Mouse (Mus musculus) urinary bladder, postnatal 10 days (tissue): ENCODE results near the gene Pid1.
"Not testable (repeated sequence)": the region's sequence is repeated elsewhere in the genome, so short reads cannot be mapped to it uniquely, and the experiment has no call there.

Experiments used
- DNase-seq: peaks from one replicate; pipeline ENCODE4 v3.0.0; 2022; ENCODE audit warnings: low spot score

Pid1 gene

GRCm38 (mm10) chr1:84271712-84272200 lies 92.2 kb downstream of the Pid1 start:
- no peak for DNase-seq

GRCm38 (mm10) chr1:84257656-84258055 lies 106.3 kb downstream of the Pid1 start:
- DNase-seq, result no peak

GRCm38 (mm10) chr1:84254361-84254760 lies 109.6 kb downstream of the Pid1 start:
- DNase-seq, result no peak

- no peak for DNase-seq
Observed at GRCm38 (mm10) chr1:84253838-84254237, 110.1 kb downstream of the Pid1 start.

GRCm38 (mm10) chr1:84251205-84251604 lies 112.8 kb downstream of the Pid1 start:
- no peak for DNase-seq

GRCm38 (mm10) chr1:84250770-84251169 lies 113.2 kb downstream of the Pid1 start:
- DNase-seq, result no peak

GRCm38 (mm10) chr1:84249772-84250338 lies 114.1 kb downstream of the Pid1 start:
- DNase-seq, result no peak

GRCm38 (mm10) chr1:84247111-84247510 lies 116.9 kb downstream of the Pid1 start:
- no peak for DNase-seq

- no peak for DNase-seq
Observed at GRCm38 (mm10) chr1:84241192-84241828, 122.7 kb downstream of the Pid1 start.

GRCm38 (mm10) chr1:84240203-84240602 lies 123.8 kb downstream of the Pid1 start:
- no peak for DNase-seq

- DNase-seq, result no peak
Observed at GRCm38 (mm10) chr1:84230431-84230830, 133.5 kb downstream of the Pid1 start.

- no peak for DNase-seq
Observed at GRCm38 (mm10) chr1:84225626-84226025, 138.4 kb downstream of the Pid1 start.

- no peak for DNase-seq
Observed at GRCm38 (mm10) chr1:84222051-84222450, 141.9 kb downstream of the Pid1 start.

GRCm38 (mm10) chr1:84218605-84219004 lies 145.4 kb downstream of the Pid1 start:
- DNase-seq, result no peak

GRCm38 (mm10) chr1:84217777-84218176 lies 146.2 kb downstream of the Pid1 start:
- DNase-seq, result no peak

- DNase-seq, result no peak
Observed at GRCm38 (mm10) chr1:84211507-84211906, 152.5 kb downstream of the Pid1 start.

- DNase-seq, result not testable (repeated sequence)
Observed at GRCm38 (mm10) chr1:84205746-84206145, 158.2 kb downstream of the Pid1 start.

- DNase-seq, result no peak
Observed at GRCm38 (mm10) chr1:84203494-84203893, 160.5 kb downstream of the Pid1 start.

- no peak for DNase-seq
Observed at GRCm38 (mm10) chr1:84199890-84200289, 164.1 kb downstream of the Pid1 start.

- no peak for DNase-seq
Observed at GRCm38 (mm10) chr1:84198887-84199286, 165.1 kb downstream of the Pid1 start.

GRCm38 (mm10) chr1:84192167-84192566 lies 171.8 kb downstream of the Pid1 start:
- no peak for DNase-seq

- DNase-seq, result no peak
Observed at GRCm38 (mm10) chr1:84189446-84189845, 174.5 kb downstream of the Pid1 start.

GRCm38 (mm10) chr1:84186756-84187437 lies 177.1 kb downstream of the Pid1 start:
- DNase-seq, result no peak
